Mouse (Mus musculus) thymus, postnatal 10 days (tissue): ENCODE results near the gene Ldlrap1.

Experiments
- DNase-seq, 2 experiments: peaks; one replicate each; pipeline ENCODE4 v3.0.0; 2021; ENCODE audit warnings: low spot score in 2 of 2

The Ldlrap1 gene

GRCm38 (mm10) chr4:134775234-134775944 lies 7.6 kb upstream of the Ldlrap1 start:
- no peak for DNase-seq

- no peak for DNase-seq
Measured at GRCm38 (mm10) chr4:134774126-134774525, 6.3 kb upstream of the Ldlrap1 start.

GRCm38 (mm10) chr4:134772805-134773674 lies 5.2 kb upstream of the Ldlrap1 start:
- peak; percentile 45 to 70 for DNase-seq

- DNase-seq, result no peak
Measured at GRCm38 (mm10) chr4:134769891-134770290, 2.1 kb upstream of the Ldlrap1 start.

GRCm38 (mm10) chr4:134769081-134769811 lies 1.4 kb upstream of the Ldlrap1 start:
- DNase-seq, result no peak

- no peak for DNase-seq
Measured at GRCm38 (mm10) chr4:134768226-134768888, 533 bp upstream of the Ldlrap1 start.

- no peak for DNase-seq
Measured at GRCm38 (mm10) chr4:134766904-134767425, 859 bp downstream of the Ldlrap1 start.

- DNase-seq, result no peak
Measured at GRCm38 (mm10) chr4:134766277-134766676, 1.5 kb downstream of the Ldlrap1 start.

GRCm38 (mm10) chr4:134764333-134764732 lies 3.5 kb downstream of the Ldlrap1 start:
- no peak for DNase-seq

GRCm38 (mm10) chr4:134762360-134762759 lies 5.5 kb downstream of the Ldlrap1 start:
- DNase-seq, result no peak

- no peak for DNase-seq
Measured at GRCm38 (mm10) chr4:134760793-134761201, 7.0 kb downstream of the Ldlrap1 start.

- DNase-seq, result no peak
Measured at GRCm38 (mm10) chr4:134760281-134760680, 7.5 kb downstream of the Ldlrap1 start.

- DNase-seq, result no peak
Measured at GRCm38 (mm10) chr4:134759564-134759963, 8.3 kb downstream of the Ldlrap1 start.

GRCm38 (mm10) chr4:134758922-134759321 lies 8.9 kb downstream of the Ldlrap1 start:
- no peak for DNase-seq

- no peak for DNase-seq
Measured at GRCm38 (mm10) chr4:134758367-134758766, 9.5 kb downstream of the Ldlrap1 start.

- DNase-seq, result no peak
Measured at GRCm38 (mm10) chr4:134756953-134757352, 10.9 kb downstream of the Ldlrap1 start.

- no peak for DNase-seq
Measured at GRCm38 (mm10) chr4:134754941-134755340, 12.9 kb downstream of the Ldlrap1 start.

GRCm38 (mm10) chr4:134754371-134754770 lies 13.5 kb downstream of the Ldlrap1 start:
- DNase-seq, result peak in 1 of 2 experiments; percentile 55

- DNase-seq, result peak in 1 of 2 experiments; percentile 56
Measured at GRCm38 (mm10) chr4:134753516-134754261, 14.1 kb downstream of the Ldlrap1 start.

GRCm38 (mm10) chr4:134752911-134753426 lies 14.9 kb downstream of the Ldlrap1 start:
- no peak for DNase-seq
